Mouse (Mus musculus): ENCODE measurements at regions not wholly inside any gene's neighbourhood (a gene's known extent, or its start where the extent isn't known, plus 50 kb on each side); places are given as distances from the start of the nearest gene placed in this dataset.

DNA sequence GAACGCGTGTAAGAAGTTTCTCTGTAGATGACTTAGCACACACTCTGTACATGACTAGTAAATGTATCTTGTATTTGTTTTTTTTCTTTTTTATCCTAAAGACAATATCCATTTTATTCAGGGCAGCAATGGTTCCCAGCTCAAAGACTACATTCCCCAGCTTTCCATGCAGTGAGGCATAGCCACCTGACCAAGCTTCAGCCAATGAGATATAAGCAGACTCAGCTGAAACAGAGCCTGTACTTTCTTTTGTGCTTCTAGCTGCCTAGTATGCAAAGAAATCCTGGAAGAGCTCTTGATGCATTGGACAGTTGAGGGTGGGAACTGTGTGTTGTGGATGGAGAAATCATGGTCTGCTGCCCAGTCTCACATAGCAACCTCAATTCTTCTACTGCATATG is 202.4 kb upstream of the Cadm1 start:
- H3K9ac ChIP-seq (ENCODE audit: low read length) = no peak overlapping the region
- H3K4me2 ChIP-seq (ENCODE audit: low read depth) = no peak overlapping the region
- no peaks in the 10 kb centered on the region for H3K4me1 ChIP-seq (ENCODE audit: control insufficient read depth, insufficient read depth, low read length)
- no peaks in the 10 kb centered on the region for H3K9me3 ChIP-seq (ENCODE audit: control insufficient read depth, low read length)
- no peaks in the 10 kb centered on the region for H3K27me3 ChIP-seq (ENCODE audit: control insufficient read depth, insufficient read depth, low read length)
- no peaks in the 10 kb centered on the region for H3K36me3 ChIP-seq (ENCODE audit: control insufficient read depth, insufficient read depth, low read length)
- DNase-seq (ENCODE audit: low spot score) (no peak), ATAC-seq (ENCODE audit: insufficient read depth, low FRiP score, low TSS enrichment) (no peak)
- H3K4me3 ChIP-seq (ENCODE audit: low read depth, low read length) = no peak overlapping the region
- H3K27ac ChIP-seq (ENCODE audit: low read depth, low read length) = no peak overlapping the region
- 100% methylated on average over 2 of the region's 2 CpGs for WGBS

DNA sequence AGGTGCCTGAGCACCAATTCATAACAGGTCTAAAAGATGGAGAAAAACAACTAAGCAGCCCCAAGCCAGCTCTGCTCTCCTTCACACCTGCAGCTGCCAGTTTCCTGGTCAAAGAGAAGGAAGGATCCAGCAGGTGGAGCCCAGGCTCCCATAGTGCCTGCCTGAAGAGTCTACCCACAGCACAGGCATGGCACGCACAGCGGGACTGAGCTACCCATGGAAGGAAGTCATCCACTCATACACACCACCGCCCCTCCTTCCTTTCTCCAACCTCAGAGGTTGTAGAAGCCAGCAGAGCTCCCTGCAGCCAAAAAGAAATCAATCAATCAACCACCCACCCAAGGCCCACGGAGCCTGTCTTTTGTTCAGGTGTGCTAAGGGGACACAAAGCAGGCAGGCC is 197.0 kb upstream of the Cadm1 start:
- no peak for DNase-seq (ENCODE audit: low spot score)

DNA sequence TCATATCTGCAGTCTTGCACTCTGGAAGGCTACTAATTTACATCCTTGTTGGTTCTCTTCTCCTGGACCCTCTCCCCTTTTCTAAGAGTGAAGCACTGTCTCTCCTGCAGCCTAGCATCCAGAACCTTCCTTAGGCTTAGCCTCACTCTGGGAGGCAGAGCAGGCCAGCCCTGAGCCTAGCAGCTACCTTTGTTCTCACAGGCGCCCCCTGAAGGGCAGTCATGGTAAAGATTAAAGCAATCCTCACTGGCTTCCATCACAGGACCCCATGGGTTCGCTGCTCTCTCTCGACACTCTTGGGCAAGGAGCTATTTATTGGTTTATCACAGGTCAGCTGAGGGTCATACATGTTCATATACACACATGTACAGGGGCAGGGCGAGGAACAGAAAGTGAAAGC is 191.8 kb upstream of the Cadm1 start:
- no peaks in the 10 kb centered on the region for H3K27me3 ChIP-seq (ENCODE audit: control insufficient read depth, insufficient read depth, low read length)
- H3K9ac ChIP-seq (ENCODE audit: low read length) = no peak overlapping the region
- no peaks in the 10 kb centered on the region for H3K36me3 ChIP-seq (ENCODE audit: control insufficient read depth, insufficient read depth, low read length)
- H3K27ac ChIP-seq (ENCODE audit: low read depth, low read length) = no peak overlapping the region
- no peak overlapping the region for H3K4me3 ChIP-seq (ENCODE audit: low read depth, low read length)
- no peak for ATAC-seq (ENCODE audit: insufficient read depth, low FRiP score, low TSS enrichment)
- no peaks in the 10 kb centered on the region for H3K4me1 ChIP-seq (ENCODE audit: control insufficient read depth, insufficient read depth, low read length)
- no peak overlapping the region for H3K4me2 ChIP-seq (ENCODE audit: low read depth)
- WGBS = 69% methylated on average over 4 of the region's 4 CpGs
- H3K9me3 ChIP-seq (ENCODE audit: control insufficient read depth, low read length) = no peaks in the 10 kb centered on the region
- no peak for DNase-seq (ENCODE audit: low spot score)

More for the DNA sequence above, 197.0 kb upstream of the Cadm1 start:
- no peaks in the 10 kb centered on the region for H3K4me1 ChIP-seq (ENCODE audit: control insufficient read depth, insufficient read depth, low read length)
- no peak for ATAC-seq (ENCODE audit: insufficient read depth, low FRiP score, low TSS enrichment)
- H3K4me3 ChIP-seq (ENCODE audit: low read depth, low read length) = no peak overlapping the region
- H3K9ac ChIP-seq (ENCODE audit: low read length) = no peak overlapping the region
- H3K9me3 ChIP-seq (ENCODE audit: control insufficient read depth, low read length) = no peaks in the 10 kb centered on the region
- H3K27me3 ChIP-seq (ENCODE audit: control insufficient read depth, insufficient read depth, low read length) = no peaks in the 10 kb centered on the region
- no peaks in the 10 kb centered on the region for H3K36me3 ChIP-seq (ENCODE audit: control insufficient read depth, insufficient read depth, low read length)
- no peak overlapping the region for H3K4me2 ChIP-seq (ENCODE audit: low read depth)
- 62% methylated on average over 4 of the region's 4 CpGs for WGBS
- no peak overlapping the region for H3K27ac ChIP-seq (ENCODE audit: low read depth, low read length)

DNA sequence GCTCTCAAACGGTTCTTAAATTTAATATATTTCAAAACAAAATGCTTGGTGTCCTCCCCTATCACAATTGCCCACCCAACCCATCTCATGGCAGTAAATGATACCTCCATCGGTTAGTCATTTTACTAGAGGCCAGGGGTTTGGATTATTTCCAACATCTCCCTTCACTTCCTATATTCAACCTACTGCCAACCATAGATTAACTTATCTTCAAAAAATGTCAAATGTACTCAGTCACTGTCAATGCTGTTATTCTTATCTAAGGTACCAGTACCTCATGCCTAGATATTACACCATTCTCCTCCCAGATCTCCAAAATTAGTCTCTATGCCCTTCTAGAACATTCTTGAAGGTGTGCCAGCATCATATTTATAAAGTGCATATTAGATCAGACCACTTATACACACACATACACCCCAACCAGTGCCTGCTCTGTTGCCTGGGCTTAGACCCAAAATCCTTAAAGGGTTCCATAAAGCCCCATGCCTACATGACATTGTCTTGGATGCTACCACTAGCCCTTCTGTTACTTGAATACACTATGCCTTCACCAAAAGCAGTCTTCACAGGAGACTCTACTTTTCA is 183.4 kb upstream of the Cadm1 start:
- no peaks in the 10 kb centered on the region for H3K4me1 ChIP-seq (ENCODE audit: control insufficient read depth, insufficient read depth, low read length)
- H3K27me3 ChIP-seq (ENCODE audit: control insufficient read depth, insufficient read depth, low read length) = no peaks in the 10 kb centered on the region
- no peak overlapping the region for H3K27ac ChIP-seq (ENCODE audit: low read depth, low read length)
- DNase-seq (ENCODE audit: low spot score) = no peak
- WGBS = 93% methylated on average over 2 of the region's 2 CpGs
- no peaks in the 10 kb centered on the region for H3K36me3 ChIP-seq (ENCODE audit: control insufficient read depth, insufficient read depth, low read length)
- H3K9me3 ChIP-seq (ENCODE audit: control insufficient read depth, low read length) = no peaks in the 10 kb centered on the region
- no peak overlapping the region for H3K4me3 ChIP-seq (ENCODE audit: low read depth, low read length)
- ATAC-seq (ENCODE audit: insufficient read depth, low FRiP score, low TSS enrichment) = no peak
- H3K4me2 ChIP-seq (ENCODE audit: low read depth) = no peak overlapping the region
- H3K9ac ChIP-seq (ENCODE audit: low read length) = no peak overlapping the region

DNA sequence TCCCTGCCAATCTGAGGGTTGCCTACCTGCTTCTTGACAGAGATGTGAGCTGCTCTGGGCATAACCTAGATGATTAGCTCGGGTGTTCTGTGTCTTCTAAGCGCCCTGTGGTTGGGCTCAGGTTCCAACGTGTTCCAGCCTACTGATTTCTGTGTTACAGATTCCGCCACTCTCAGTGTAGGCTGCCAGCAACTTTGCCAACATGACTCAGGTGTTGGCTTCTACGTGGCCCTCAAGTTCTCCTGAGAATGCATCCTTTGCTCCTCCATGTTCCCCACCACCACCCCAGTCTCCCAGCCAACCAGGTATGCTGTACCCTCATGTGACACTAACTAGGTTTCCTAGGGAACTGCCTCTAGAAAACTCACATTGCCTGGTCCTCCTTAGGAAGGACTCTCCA is 179.7 kb upstream of the Cadm1 start:
- no peak overlapping the region for H3K9ac ChIP-seq (ENCODE audit: low read length)
- no peaks in the 10 kb centered on the region for H3K9me3 ChIP-seq (ENCODE audit: control insufficient read depth, low read length)
- H3K4me3 ChIP-seq (ENCODE audit: low read depth, low read length) = no peak overlapping the region
- H3K4me2 ChIP-seq (ENCODE audit: low read depth) = no peak overlapping the region
- no peaks in the 10 kb centered on the region for H3K27me3 ChIP-seq (ENCODE audit: control insufficient read depth, insufficient read depth, low read length)
- no peaks in the 10 kb centered on the region for H3K36me3 ChIP-seq (ENCODE audit: control insufficient read depth, insufficient read depth, low read length)
- 88% methylated on average over 5 of the region's 5 CpGs for WGBS
- H3K4me1 ChIP-seq (ENCODE audit: control insufficient read depth, insufficient read depth, low read length) = no peaks in the 10 kb centered on the region
- ATAC-seq (ENCODE audit: insufficient read depth, low FRiP score, low TSS enrichment) (no peak), DNase-seq (ENCODE audit: low spot score) (no peak)
- no peak overlapping the region for H3K27ac ChIP-seq (ENCODE audit: low read depth, low read length)

DNA sequence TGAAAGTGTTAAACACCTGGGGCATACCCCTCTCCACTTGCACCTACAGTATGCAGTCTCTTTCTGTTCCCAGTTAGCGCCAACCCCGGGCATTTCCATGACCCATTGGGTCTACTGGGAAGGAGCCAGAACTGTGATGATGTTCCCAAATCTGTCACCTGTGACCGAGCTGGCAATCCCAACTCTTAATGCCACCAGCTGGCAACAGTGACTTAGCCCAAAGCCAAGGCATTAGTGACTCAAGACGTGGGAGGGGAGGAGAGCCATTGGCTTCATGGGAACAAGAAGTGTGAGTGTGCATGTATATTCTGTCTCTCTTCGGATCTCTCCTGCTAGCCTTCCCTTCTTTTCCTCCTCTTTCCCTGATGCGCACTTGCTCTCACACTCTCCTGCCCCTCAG is 178.9 kb upstream of the Cadm1 start:
- H3K27ac ChIP-seq (ENCODE audit: low read depth, low read length) = no peak overlapping the region
- no peaks in the 10 kb centered on the region for H3K9me3 ChIP-seq (ENCODE audit: control insufficient read depth, low read length)
- no peak for ATAC-seq (ENCODE audit: insufficient read depth, low FRiP score, low TSS enrichment)
- H3K9ac ChIP-seq (ENCODE audit: low read length) = no peak overlapping the region
- no peaks in the 10 kb centered on the region for H3K36me3 ChIP-seq (ENCODE audit: control insufficient read depth, insufficient read depth, low read length)
- H3K4me2 ChIP-seq (ENCODE audit: low read depth) = no peak overlapping the region
- no peaks in the 10 kb centered on the region for H3K4me1 ChIP-seq (ENCODE audit: control insufficient read depth, insufficient read depth, low read length)
- H3K27me3 ChIP-seq (ENCODE audit: control insufficient read depth, insufficient read depth, low read length) = no peaks in the 10 kb centered on the region
- DNase-seq (ENCODE audit: low spot score) = no peak
- 82% methylated on average over 6 of the region's 6 CpGs for WGBS
- no peak overlapping the region for H3K4me3 ChIP-seq (ENCODE audit: low read depth, low read length)

DNA sequence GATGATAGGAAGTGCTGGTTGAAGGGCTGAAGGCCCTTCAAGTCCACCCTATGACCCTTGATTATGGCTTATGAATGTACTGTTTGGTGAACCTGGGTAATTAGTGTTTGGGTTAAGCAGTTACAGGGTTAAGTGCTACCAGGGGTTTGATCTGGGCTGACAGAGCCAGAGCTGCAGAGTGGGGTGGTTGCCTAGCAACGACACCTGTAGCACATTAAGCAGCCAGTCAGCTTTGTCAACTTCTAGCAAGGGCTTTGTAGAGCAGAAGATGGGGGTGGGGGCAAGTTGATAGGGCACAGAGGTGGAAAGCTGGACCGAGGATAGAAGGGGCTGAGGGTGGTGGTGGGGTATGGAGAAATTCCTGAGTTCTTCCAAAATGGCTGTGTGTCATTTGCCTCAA is 177.0 kb upstream of the Cadm1 start:
- no peak for ATAC-seq (ENCODE audit: insufficient read depth, low FRiP score, low TSS enrichment)

DNA sequence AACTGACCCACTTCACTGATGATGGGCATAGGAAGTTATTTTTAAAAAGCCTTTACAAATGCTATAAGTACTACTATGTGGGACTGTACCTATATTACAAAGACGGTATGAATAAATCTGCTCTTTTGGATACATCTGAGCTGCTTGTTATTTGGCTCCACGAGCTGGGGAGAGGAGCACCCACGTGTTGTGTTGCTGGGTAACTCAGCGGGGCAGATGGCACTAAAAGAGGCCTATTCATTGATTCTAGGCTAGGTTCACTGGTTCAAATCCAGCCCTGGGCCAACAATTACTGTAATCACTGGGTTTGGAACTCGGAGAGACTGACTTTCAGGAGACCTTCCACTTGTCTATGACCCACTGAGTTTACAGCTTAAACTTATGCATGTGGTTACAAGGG is 176.0 kb upstream of the Cadm1 start:
- Histone ChIP-seq H3K9ac (ENCODE audit: low read length) (no peak overlapping the region), H3K4me3 (ENCODE audit: low read depth, low read length) (no peak overlapping the region)
- 80% methylated on average over 5 of the region's 5 CpGs for WGBS

More for the DNA sequence above, 177.0 kb upstream of the Cadm1 start:
- WGBS = 13% methylated on average over 2 of the region's 2 CpGs
- Histone ChIP-seq H3K4me1 (ENCODE audit: control insufficient read depth, insufficient read depth, low read length) (no peaks in the 10 kb centered on the region), H3K9me3 (ENCODE audit: control insufficient read depth, low read length) (no peaks in the 10 kb centered on the region), H3K27ac (ENCODE audit: low read depth, low read length) (no peak overlapping the region), H3K4me2 (ENCODE audit: low read depth) (no peak overlapping the region), H3K27me3 (ENCODE audit: control insufficient read depth, insufficient read depth, low read length) (no peaks in the 10 kb centered on the region), H3K9ac (ENCODE audit: low read length) (no peak overlapping the region), H3K36me3 (ENCODE audit: control insufficient read depth, insufficient read depth, low read length) (no peaks in the 10 kb centered on the region), H3K4me3 (ENCODE audit: low read depth, low read length) (no peak overlapping the region)
- no peak for DNase-seq (ENCODE audit: low spot score)

DNA sequence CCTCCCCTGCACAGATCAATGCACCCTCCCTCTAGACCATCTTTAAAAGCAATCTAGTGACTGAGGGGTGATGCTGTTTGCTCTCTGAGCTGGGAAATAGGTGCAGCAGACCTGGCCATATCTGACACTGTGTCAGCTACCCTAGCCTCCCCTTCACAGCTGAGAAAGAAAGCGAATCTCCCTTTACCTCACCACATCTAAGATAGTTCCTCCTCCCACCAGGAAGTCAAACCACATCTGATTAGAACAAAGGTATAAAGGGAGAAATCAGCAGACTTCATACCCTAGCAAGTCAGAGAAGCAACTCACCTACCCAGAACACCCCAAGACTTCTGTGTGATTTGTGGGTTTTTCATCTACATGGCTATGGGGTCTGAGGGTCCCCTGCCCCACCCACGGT is 175.6 kb upstream of the Cadm1 start:
- DNase-seq (ENCODE audit: low spot score) = no peak
- Histone ChIP-seq H3K36me3 (ENCODE audit: control insufficient read depth, insufficient read depth, low read length) (no peaks in the 10 kb centered on the region), H3K27ac (ENCODE audit: low read depth, low read length) (no peak overlapping the region), H3K4me1 (ENCODE audit: control insufficient read depth, insufficient read depth, low read length) (no peaks in the 10 kb centered on the region), H3K9me3 (ENCODE audit: control insufficient read depth, low read length) (no peaks in the 10 kb centered on the region), H3K27me3 (ENCODE audit: control insufficient read depth, insufficient read depth, low read length) (no peaks in the 10 kb centered on the region), H3K4me2 (ENCODE audit: low read depth) (no peak overlapping the region), H3K4me3 (ENCODE audit: low read depth, low read length) (no peak overlapping the region), H3K9ac (ENCODE audit: low read length) (no peak overlapping the region)
- 88% methylated on average over 2 of the region's 2 CpGs for WGBS
- no peak for ATAC-seq (ENCODE audit: insufficient read depth, low FRiP score, low TSS enrichment)

More for the DNA sequence above, 176.0 kb upstream of the Cadm1 start:
- DNase-seq (ENCODE audit: low spot score) (no peak), ATAC-seq (ENCODE audit: insufficient read depth, low FRiP score, low TSS enrichment) (no peak)
- no peaks in the 10 kb centered on the region for H3K9me3 ChIP-seq (ENCODE audit: control insufficient read depth, low read length)
- H3K27ac ChIP-seq (ENCODE audit: low read depth, low read length) = no peak overlapping the region
- H3K4me2 ChIP-seq (ENCODE audit: low read depth) = no peak overlapping the region
- H3K4me1 ChIP-seq (ENCODE audit: control insufficient read depth, insufficient read depth, low read length) = no peaks in the 10 kb centered on the region
- H3K36me3 ChIP-seq (ENCODE audit: control insufficient read depth, insufficient read depth, low read length) = no peaks in the 10 kb centered on the region
- H3K27me3 ChIP-seq (ENCODE audit: control insufficient read depth, insufficient read depth, low read length) = no peaks in the 10 kb centered on the region
